Mouse (Mus musculus) small intestine, adult 2 months (tissue): ENCODE measurements around the gene Dpf2.

ENCODE experiments used
- CTCF ChIP-seq: fragments of 200-500 bp; IDR thresholded peaks from 2 replicates; pipeline ENCODE4 v1.5.1; 2012; ENCODE audit warnings: low read depth, mild to moderate bottlenecking, control low read depth, inconsistent platforms, low read length, moderate library complexity, mixed read lengths; ENCODE audit not compliant: insufficient replicate concordance, insufficient read length; ENCODE audit errors: extremely low read depth
- POLR2A ChIP-seq: fragments of 200-500 bp; IDR thresholded peaks from 2 replicates; pipeline ENCODE4 v1.6.1; 2012; ENCODE audit warnings: low read depth, mild to moderate bottlenecking, control low read depth, inconsistent platforms, low read length, moderate library complexity

DNA sequence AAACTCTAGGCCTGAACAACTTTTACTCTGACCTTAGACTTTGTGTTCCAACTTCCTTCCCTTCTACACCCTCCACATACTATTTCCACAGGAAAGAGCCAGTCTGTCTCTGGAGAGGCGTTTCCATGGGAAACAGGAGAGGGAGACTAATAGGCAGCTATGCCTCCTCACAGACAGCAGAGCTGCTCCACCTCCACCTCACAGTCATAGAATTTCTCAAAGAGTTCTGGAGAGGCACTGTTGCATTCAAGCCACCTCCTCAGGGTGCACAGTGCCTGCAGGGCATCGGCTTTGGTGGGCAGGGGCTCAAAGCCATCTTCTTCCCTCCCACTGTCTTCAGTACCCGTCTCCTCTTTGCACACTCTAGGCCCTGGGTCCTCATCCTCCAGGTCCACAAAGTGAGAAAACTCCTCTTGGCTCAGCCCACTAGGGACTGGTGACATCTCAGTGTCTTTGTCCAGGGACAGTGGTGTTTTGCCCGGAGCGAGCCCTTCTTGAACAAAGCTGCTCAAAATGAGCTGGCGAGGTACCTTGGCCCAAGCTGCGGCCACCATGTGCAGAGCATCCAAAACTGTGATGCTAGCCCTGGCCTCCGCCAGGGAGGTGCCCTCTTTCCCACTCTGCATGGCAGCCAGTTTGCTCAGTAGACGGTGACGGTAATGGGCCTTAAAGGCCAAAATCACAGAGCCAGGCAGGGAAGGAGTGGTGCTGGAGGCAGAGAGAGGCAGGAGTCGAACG, 21.1 kb downstream of the Dpf2 start:
- TF ChIP-seq CTCF, result no peak
- no peak for TF ChIP-seq POLR2A
